In genomic region chr11:98924633-98925175, GRCm38 (mm10) we compare ENCODE assay signal across 9 mouse cellular contexts. TPM values are rescaled to one million over a fixed set of nuclear protein-coding genes. Genes with fewer than 3 reads are reported as not detected.
DNase-seq lines count a peak whose midpoint lies in the region; ATAC-seq and TF ChIP-seq lines count a peak whose summit lies in the region.
"Had no signal": no experiment of that assay in that cellular context is flagged by ENCODE, and none has a peak within 500 bp of the region (broad histone marks: within the 10 kb centered on the region; RNA-seq: fewer than 3 reads in every experiment).

No protein-coding gene starts in this region.

- no peak for TF ChIP-seq CTCF in embryonic fibroblast, embryonic 13.5 days (IDR thresholded peaks at IDR 0.05; ENCODE audit: borderline replicate concordance, insufficient read depth, low read length)

- no peaks in the 10 kb centered on the region for H3K9me3 ChIP-seq in midbrain, embryonic 10.5 days (replicated peaks)
- no peaks in the 10 kb centered on the region for H3K9me3 ChIP-seq in midbrain, embryonic 16.5 days (replicated peaks; ENCODE audit: control insufficient read depth, low read length, poor library complexity, severe bottlenecking)
- no peaks in the 10 kb centered on the region for H3K9me3 ChIP-seq in limb, embryonic 10.5 days (replicated peaks)
- H3K9me3 ChIP-seq in stomach, embryonic 14.5 days (ENCODE audit: control insufficient read depth, low read depth, low read length) = no peaks in the 10 kb centered on the region

- TF ChIP-seq POLR2A in embryonic fibroblast, embryonic 13.5 days (IDR thresholded peaks at IDR 0.05; ENCODE audit: low read depth, low read length) = no peak

- H3K36me3 ChIP-seq in midbrain, embryonic 10.5 days = peaks cover 41% of the 10 kb centered on the region
- H3K36me3 ChIP-seq in midbrain, embryonic 16.5 days (ENCODE audit: control insufficient read depth, insufficient read depth, low read length) = no peaks in the 10 kb centered on the region
- H3K36me3 ChIP-seq in limb, embryonic 10.5 days = peaks cover 33% of the 10 kb centered on the region
- peaks cover 11% of the 10 kb centered on the region; the same call in 1 of the 2 replicates for H3K36me3 ChIP-seq in stomach, embryonic 14.5 days (ENCODE audit: control insufficient read depth, insufficient read depth, low read length)

- no peak overlapping the region for H3K4me2 ChIP-seq in midbrain, embryonic 16.5 days (ENCODE audit: low read length)
- H3K4me2 ChIP-seq in stomach, embryonic 14.5 days (replicated peaks; ENCODE audit: low read depth, low read length) = peak overlapping the region; percentile 38; the same call in 1 of the 2 replicates

- ATAC-seq in midbrain, embryonic 16.5 days = no peak
- ATAC-seq in stomach, embryonic 14.5 days (ENCODE audit: insufficient number of reproducible peaks, insufficient read depth, low FRiP score, low read depth) = no peak
- no peak for ATAC-seq in CD4-positive, CD25-positive, alpha-beta regulatory T cell, adult 4 months

- peak overlapping the region; percentile 38; the same call in 1 of the 2 replicates for H3K4me3 ChIP-seq in midbrain, embryonic 10.5 days
- H3K4me3 ChIP-seq in midbrain, embryonic 16.5 days (ENCODE audit: low read depth, low read length) = no peak overlapping the region
- no peak overlapping the region for H3K4me3 ChIP-seq in embryonic fibroblast, embryonic 13.5 days (ENCODE audit: insufficient read depth, low read length)
- peak overlapping the region; percentile 38 for H3K4me3 ChIP-seq in limb, embryonic 10.5 days
- H3K4me3 ChIP-seq in stomach, embryonic 14.5 days (ENCODE audit: low read depth, low read length) = no peak overlapping the region
- H3K4me3 ChIP-seq: myocyte had no signal

- H3K9ac ChIP-seq in midbrain, embryonic 16.5 days (ENCODE audit: low read depth, low read length) = no peak overlapping the region
- no peak overlapping the region for H3K9ac ChIP-seq in stomach, embryonic 14.5 days (replicated peaks; ENCODE audit: low read depth, low read length)

- H3K27me3 ChIP-seq in midbrain, embryonic 10.5 days (ENCODE audit: low read depth, poor library complexity, severe bottlenecking) = peaks cover 20% of the 10 kb centered on the region
- H3K27me3 ChIP-seq in midbrain, embryonic 16.5 days (ENCODE audit: control insufficient read depth, insufficient read depth, low read depth, low read length) = no peaks in the 10 kb centered on the region
- H3K27me3 ChIP-seq in limb, embryonic 10.5 days (ENCODE audit: low read depth, poor library complexity, severe bottlenecking) = no peaks in the 10 kb centered on the region
- no peaks in the 10 kb centered on the region for H3K27me3 ChIP-seq in stomach, embryonic 14.5 days (ENCODE audit: control insufficient read depth, insufficient read depth, low read length)

- 32% methylated on average over 5 of the region's 5 CpGs for WGBS in midbrain, embryonic 10.5 days
- 31% methylated on average over 5 of the region's 5 CpGs for WGBS in midbrain, embryonic 16.5 days
- 26% methylated on average over 5 of the region's 5 CpGs for WGBS in limb, embryonic 10.5 days
- WGBS in stomach, embryonic 14.5 days = 35% methylated on average over 5 of the region's 5 CpGs

- DNase-seq in midbrain, embryonic 10.5 days (ENCODE audit: low spot score) = no peak
- DNase-seq in limb, embryonic 10.5 days (ENCODE audit: low spot score) = no peak
- no peak for DNase-seq in adrenal gland, postnatal 4 days (ENCODE audit: low spot score in 2 of 2)
- no peak for DNase-seq in urinary bladder, postnatal 10 days (ENCODE audit: low spot score)

- peak overlapping the region; percentile 85 for H3K27ac ChIP-seq in midbrain, embryonic 10.5 days (replicated peaks)
- H3K27ac ChIP-seq in midbrain, embryonic 16.5 days (ENCODE audit: low read length) = no peak overlapping the region; the same call in 1 of the 2 replicates
- peak overlapping the region; percentile 38; the same call in 1 of the 2 replicates for H3K27ac ChIP-seq in embryonic fibroblast, embryonic 13.5 days (ENCODE audit: insufficient read depth, low read length)
- H3K27ac ChIP-seq in limb, embryonic 10.5 days = peak overlapping the region; percentile 88
- peak overlapping the region; percentile 96 for H3K27ac ChIP-seq in stomach, embryonic 14.5 days (ENCODE audit: low read length)

- peaks cover 61% of the 10 kb centered on the region for H3K4me1 ChIP-seq in midbrain, embryonic 10.5 days
- peaks cover 32% of the 10 kb centered on the region for H3K4me1 ChIP-seq in midbrain, embryonic 16.5 days (ENCODE audit: control insufficient read depth, insufficient read depth, low read length)
- peaks cover 21% of the 10 kb centered on the region for H3K4me1 ChIP-seq in embryonic fibroblast, embryonic 13.5 days (ENCODE audit: control insufficient read depth, insufficient read depth, low read length)
- peaks cover 83% of the 10 kb centered on the region for H3K4me1 ChIP-seq in limb, embryonic 10.5 days
- H3K4me1 ChIP-seq in stomach, embryonic 14.5 days (ENCODE audit: control insufficient read depth, insufficient read depth, low read length) = peaks cover 58% of the 10 kb centered on the region

RNA-seq across cellular contexts. Expression of gene Rara, which starts 2.9 kb away (rescaled TPM):
- 15.5 and 16.1 TPM in 2 replicates for polyA plus RNA-seq in midbrain, embryonic 10.5 days (2016; fragmentation: Nextera tagmentation; extraction: Ambion mirVana)
- polyA plus RNA-seq in midbrain, embryonic 16.5 days (2015; fragmentation: Nextera tagmentation; extraction: Ambion mirVana) = 9.5 and 9.6 TPM in 2 replicates
- 26.8 and 28.2 TPM in 2 replicates for polyA plus RNA-seq in embryonic fibroblast, embryonic 13.5 days (2011; ENCODE audit: insufficient read length, low read depth, missing spikeins)
- polyA plus RNA-seq in limb, embryonic 10.5 days (2016; fragmentation: Nextera tagmentation; extraction: Ambion mirVana) = 38.4 and 43.7 TPM in 2 replicates
- 54.0 and 56.8 TPM in 2 replicates for polyA plus RNA-seq in stomach, embryonic 14.5 days (2014; fragmentation: Nextera tagmentation; extraction: Ambion mirVana)
- 10 to 100 TPM; 46.4 to 50.6 TPM for total RNA-seq in adrenal gland, postnatal 4 days (2021)
- polyA plus RNA-seq in CD4-positive, CD25-positive, alpha-beta regulatory T cell, adult 4 months (2017; shearing (Covaris generic)) = 1 to 10 TPM; 8.6 to 8.9 TPM

RNA-seq across cellular contexts. Expression of gene Cdc6, which starts 17.1 kb away (rescaled TPM):
- polyA plus RNA-seq in midbrain, embryonic 10.5 days (2016; fragmentation: Nextera tagmentation; extraction: Ambion mirVana) = 53.3 and 67.8 TPM in 2 replicates
- polyA plus RNA-seq in midbrain, embryonic 16.5 days (2015; fragmentation: Nextera tagmentation; extraction: Ambion mirVana) = 2.4 TPM in 2 replicates
- 7.4 and 11.8 TPM in 2 replicates for polyA plus RNA-seq in embryonic fibroblast, embryonic 13.5 days (2011; ENCODE audit: insufficient read length, low read depth, missing spikeins)
- 69.9 and 79.5 TPM in 2 replicates for polyA plus RNA-seq in limb, embryonic 10.5 days (2016; fragmentation: Nextera tagmentation; extraction: Ambion mirVana)
- polyA plus RNA-seq in stomach, embryonic 14.5 days (2014; fragmentation: Nextera tagmentation; extraction: Ambion mirVana) = 31.4 and 32.6 TPM in 2 replicates
- total RNA-seq in adrenal gland, postnatal 4 days (2021) = 1 to 10 TPM; 7.5 to 9.1 TPM
- 1 to 10 TPM; 4.1 to 8.5 TPM for polyA plus RNA-seq in CD4-positive, CD25-positive, alpha-beta regulatory T cell, adult 4 months (2017; shearing (Covaris generic))

RNA-seq across cellular contexts. Expression of gene Gjd3, which starts 58.1 kb away (rescaled TPM):
- polyA plus RNA-seq in midbrain, embryonic 10.5 days (2016; fragmentation: Nextera tagmentation; extraction: Ambion mirVana) = 0.16 TPM in 1 of 2 replicates, not detected in the other
- 1.0 and 1.9 TPM in 2 replicates for polyA plus RNA-seq in midbrain, embryonic 16.5 days (2015; fragmentation: Nextera tagmentation; extraction: Ambion mirVana)
- not detected in 2 replicates for polyA plus RNA-seq in embryonic fibroblast, embryonic 13.5 days (2011; ENCODE audit: insufficient read length, low read depth, missing spikeins)
- 0.24 and 0.29 TPM in 2 replicates for polyA plus RNA-seq in limb, embryonic 10.5 days (2016; fragmentation: Nextera tagmentation; extraction: Ambion mirVana)
- polyA plus RNA-seq in stomach, embryonic 14.5 days (2014; fragmentation: Nextera tagmentation; extraction: Ambion mirVana) = not detected in 2 replicates
- total RNA-seq in adrenal gland, postnatal 4 days (2021) = 1 to 10 TPM in 1 of 2 experiments, under 1 TPM in 1; 0.50 to 1.0 TPM
- not detected for polyA plus RNA-seq in CD4-positive, CD25-positive, alpha-beta regulatory T cell, adult 4 months (2017; shearing (Covaris generic))

Comparison
In these comparisons a context has a peak if more than half of its experiments do, and no peak if none do; other contexts are left out.
1. H3K4me3 ChIP-seq: peak in midbrain, embryonic 10.5 days (single experiment) and limb, embryonic 10.5 days (single experiment); none in midbrain, embryonic 16.5 days (single experiment), embryonic fibroblast, embryonic 13.5 days (single experiment) and stomach, embryonic 14.5 days (single experiment).